Mouse (Mus musculus) G1E (cell line): ENCODE measurements around the gene Eif1. TPM values are rescaled to one million over a fixed set of nuclear protein-coding genes. Genes with fewer than 3 reads are reported as not detected.
"Not testable (repeated sequence)": the region's sequence is repeated elsewhere in the genome, so short reads cannot be mapped to it uniquely, and the experiment has no call there.

Source experiments
- ATAC-seq: 2 replicates; pipeline ENCODE4 v1.8.0; 2016; ENCODE audit warnings: mild to moderate bottlenecking; ENCODE audit not compliant: insufficient number of reproducible peaks, poor library complexity, low FRiP score, severe bottlenecking; ENCODE audit errors: extremely low read depth
- DNase-seq: peaks from one replicate; pipeline ENCODE4 v3.0.0; 2012; ENCODE audit warnings: low spot score
- H3K27me3 ChIP-seq: 2 replicates; pipeline ENCODE4 v1.6.1; 2012; ENCODE audit warnings: mild to moderate bottlenecking, low read length, inconsistent platforms; ENCODE audit not compliant: insufficient read depth
- H3K36me3 ChIP-seq: replicated peaks from 2 replicates; pipeline ENCODE3; 2012; ENCODE audit warnings: mild to moderate bottlenecking, inconsistent platforms
- H3K4me1 ChIP-seq: 2 replicates; pipeline ENCODE4 v1.6.1; 2012; ENCODE audit warnings: low read depth, low read length, inconsistent platforms, mixed read lengths; ENCODE audit not compliant: insufficient read depth
- H3K4me3 ChIP-seq: 2 replicates; pipeline ENCODE4 v1.5.1; 2012; ENCODE audit warnings: low read depth, mild to moderate bottlenecking, inconsistent platforms, low read length, moderate library complexity, mixed read lengths
- H3K9me3 ChIP-seq: replicated peaks from 2 replicates; pipeline ENCODE4 v1.6.1; 2012; ENCODE audit warnings: inconsistent platforms
- CTCF ChIP-seq: IDR thresholded peaks from 2 replicates; pipeline ENCODE4 v1.5.1; 2012; ENCODE audit warnings: low read depth, low read length, inconsistent platforms, mixed read lengths
- GATA1 ChIP-seq: IDR thresholded peaks from 2 replicates; pipeline ENCODE4 v1.6.1; 2012; ENCODE audit warnings: borderline replicate concordance, low read length, inconsistent platforms, mixed read lengths
- GATA2 ChIP-seq: IDR thresholded peaks from 2 replicates; pipeline ENCODE4 v1.6.1; 2012; ENCODE audit warnings: low read depth, low read length, inconsistent platforms, borderline replicate concordance
- POLR2AphosphoS5 ChIP-seq: IDR thresholded peaks from 2 replicates; pipeline ENCODE4 v1.6.1; 2012; ENCODE audit warnings: low read depth, low read length, inconsistent platforms; ENCODE audit not compliant: insufficient replicate concordance
- TAL1 ChIP-seq: conservative IDR thresholded peaks from 2 replicates; pipeline ENCODE4 v1.6.1; 2012; ENCODE audit warnings: low read depth, low read length, inconsistent platforms, mixed read lengths
- polyA plus RNA-seq: library from polyadenylated mRNA; stranded (reverse); fragments of >175 nt; gene quantifications from 2 replicates; pipeline ENCODE4 v1.2.3, GENCODE M21; 2012
- total RNA-seq, 2 experiments: library from RNA; stranded (forward) in 1 of 2; stranded (reverse) in 1 of 2; fragments of 200-1000 nt in 1 of 2; fragments of >200 nt in 1 of 2; fragmentation: Nextera tagmentation in 1 of 2; gene quantifications; 2 replicates each; pipeline ENCODE4 v1.2.3; 2014 to 2017

Gene Eif1
- total and polyA plus RNA-seq, 3 experiments: 344 to 916 (median 548) TPM

- no peak for ATAC-seq
- TF ChIP-seq GATA2: no peak
- no peak for TF ChIP-seq POLR2AphosphoS5
- no peak for TF ChIP-seq GATA1
- no peak for TF ChIP-seq CTCF
- TF ChIP-seq TAL1: no peak
- Histone ChIP-seq H3K4me3 (no peak overlapping the region), H3K36me3 (no peaks in the 10 kb centered on the region), H3K9me3 (no peaks in the 10 kb centered on the region), H3K4me1 (peaks cover 8% of the 10 kb centered on the region; the same call in 1 of the 2 replicates), H3K27me3 (peaks cover 52% of the 10 kb centered on the region)
- no peak for DNase-seq
Observed at GRCm38 (mm10) chr11:100356819-100357211, 37.1 kb downstream of the Eif1 start.

GRCm38 (mm10) chr11:100357408-100357807 is 37.7 kb downstream of the Eif1 start:
- no peak for ATAC-seq

GRCm38 (mm10) chr11:100360175-100360574 is 40.5 kb downstream of the Eif1 start:
- peaks cover 39% of the 10 kb centered on the region for H3K27me3 ChIP-seq

More at GRCm38 (mm10) chr11:100357408-100357807, 37.7 kb downstream of the Eif1 start:
- no peak for DNase-seq
- TF ChIP-seq TAL1 (no peak), CTCF (no peak), GATA1 (no peak), GATA2 (no peak), POLR2AphosphoS5 (no peak)
- H3K27me3 ChIP-seq: peaks cover 50% of the 10 kb centered on the region
- peaks cover 6% of the 10 kb centered on the region; the same call in 1 of the 2 replicates for H3K4me1 ChIP-seq
- H3K4me3 ChIP-seq: no peak overlapping the region
- no peaks in the 10 kb centered on the region for H3K36me3 ChIP-seq
- H3K9me3 ChIP-seq: no peaks in the 10 kb centered on the region

GRCm38 (mm10) chr11:100361059-100361458 is 41.4 kb downstream of the Eif1 start:
- H3K27me3 ChIP-seq: peaks cover 31% of the 10 kb centered on the region
- not testable (repeated sequence) for H3K9me3 ChIP-seq, H3K36me3 ChIP-seq, DNase-seq, H3K4me3 ChIP-seq, ATAC-seq, H3K4me1 ChIP-seq

More at GRCm38 (mm10) chr11:100360175-100360574, 40.5 kb downstream of the Eif1 start:
- TF ChIP-seq TAL1 (no peak), CTCF (no peak), GATA1 (no peak), GATA2 (no peak), POLR2AphosphoS5 (no peak)
- DNase-seq (no peak), ATAC-seq (no peak)
- Histone ChIP-seq H3K4me1 (peaks cover 8% of the 10 kb centered on the region; the same call in 1 of the 2 replicates), H3K9me3 (no peaks in the 10 kb centered on the region), H3K4me3 (no peak overlapping the region), H3K36me3 (no peaks in the 10 kb centered on the region)

DNA sequence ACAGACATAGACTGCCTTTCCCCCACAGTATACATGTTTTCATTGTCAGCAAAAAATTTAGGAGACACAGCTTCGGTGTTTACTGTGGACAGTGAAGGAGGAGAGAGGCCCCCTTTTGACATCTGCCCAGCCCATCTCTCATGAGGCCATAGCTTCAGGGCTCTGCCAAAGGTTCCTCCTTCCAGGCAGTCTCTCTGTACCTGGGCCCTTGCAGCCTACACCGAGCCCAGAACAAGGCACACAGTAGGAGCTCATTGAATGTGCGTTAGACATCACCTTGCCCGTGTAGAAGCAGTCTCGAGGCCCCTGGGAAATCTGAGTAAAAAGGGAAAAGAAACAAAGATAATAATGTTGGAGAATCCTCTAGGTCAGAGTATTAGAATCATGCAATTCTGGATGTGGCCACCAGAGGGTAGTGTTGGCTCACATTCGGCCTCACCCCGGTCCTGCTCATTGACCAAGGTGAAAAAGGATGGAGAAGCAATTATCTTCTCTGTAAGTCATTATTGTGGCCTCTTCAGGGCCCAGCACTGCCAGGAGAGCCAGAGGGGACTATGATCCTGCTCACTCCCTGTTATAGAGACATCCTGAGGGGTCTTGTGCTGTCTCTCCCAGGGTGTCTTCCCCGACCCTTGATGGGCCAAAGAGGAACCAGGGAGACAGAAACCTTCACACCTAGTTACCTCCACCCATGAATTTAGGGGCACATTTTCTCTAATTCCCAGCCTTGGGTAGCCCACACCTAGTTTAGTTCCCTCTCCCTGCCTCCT is 42.7 kb downstream of the Eif1 start:
- DNase-seq: peak; percentile 63
- Histone ChIP-seq H3K36me3 (no peaks in the 10 kb centered on the region), H3K4me1 (0 out of 2 replicates have a peak, but pooled peaks cover 3% of the 10 kb centered on the region), H3K9me3 (no peaks in the 10 kb centered on the region), H3K27me3 (peaks cover 22% of the 10 kb centered on the region), H3K4me3 (no peak overlapping the region)
- ATAC-seq: no peak
- TF ChIP-seq TAL1 (no peak), CTCF (peak; percentile 75)

DNA sequence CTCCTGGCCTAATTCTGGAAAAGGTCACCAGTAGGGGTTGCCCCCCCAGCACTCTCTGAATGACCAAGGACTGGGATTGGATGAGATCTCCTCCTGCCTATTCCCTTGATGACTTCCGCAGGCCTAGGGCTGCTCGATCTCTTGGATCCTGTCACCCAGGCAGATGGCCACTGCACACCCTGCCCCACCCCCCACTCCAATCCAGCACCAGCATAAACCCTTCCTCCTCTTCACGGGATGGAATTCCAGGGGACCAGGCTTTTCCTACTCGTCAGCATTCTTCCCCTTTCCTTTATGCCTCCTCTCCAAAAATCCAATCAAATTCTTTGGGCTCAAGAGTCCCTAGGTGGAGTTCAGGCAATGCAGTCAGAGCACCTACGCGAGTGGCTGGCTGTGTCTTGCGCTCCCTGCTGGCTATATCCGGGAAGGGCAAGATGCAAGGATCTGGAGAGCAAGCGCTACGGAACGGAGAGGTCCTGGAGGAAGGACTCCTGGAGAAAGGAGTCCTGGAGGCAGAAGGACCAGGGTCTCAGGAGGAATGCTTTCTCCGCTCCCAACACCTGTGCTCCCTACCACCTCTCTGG is 43.4 kb downstream of the Eif1 start:
- no peak overlapping the region for H3K4me3 ChIP-seq
- DNase-seq (no peak), ATAC-seq (no peak)
- no peaks in the 10 kb centered on the region for H3K9me3 ChIP-seq
- H3K36me3 ChIP-seq: no peaks in the 10 kb centered on the region
- H3K4me1 ChIP-seq: 0 out of 2 replicates have a peak, but pooled peaks cover 3% of the 10 kb centered on the region
- H3K27me3 ChIP-seq: peaks cover 19% of the 10 kb centered on the region
- TF ChIP-seq TAL1 (no peak), CTCF (no peak), GATA1 (no peak), GATA2 (no peak), POLR2AphosphoS5 (no peak)
